Mouse (Mus musculus) thymus, postnatal 36 days (tissue): ENCODE results near the gene Nisch.

Experiments used
- DNase-seq, 2 experiments: peaks; one replicate each; pipeline ENCODE4 v3.0.0; 2022; ENCODE audit warnings: mixed read lengths in 2 of 2

Gene Nisch

DNA sequence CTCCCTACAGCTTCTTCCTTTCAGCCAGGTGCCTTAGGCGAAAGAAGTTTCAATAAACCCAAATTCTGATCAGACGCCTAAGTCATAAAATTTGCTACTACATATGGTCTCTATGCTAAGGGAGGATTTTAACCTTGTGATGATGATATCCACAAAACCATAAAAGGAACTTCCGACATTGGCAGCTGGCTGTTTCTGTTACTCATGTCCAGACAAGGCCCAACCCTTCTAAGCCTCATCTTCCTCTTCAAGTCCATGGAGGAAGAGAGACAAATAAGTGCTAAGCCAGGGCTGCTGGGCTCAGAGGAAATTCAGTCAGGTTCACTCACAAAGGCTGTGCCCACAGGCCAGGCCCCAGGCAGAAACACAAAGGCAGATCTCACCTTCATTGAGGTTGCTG lies 27.4 kb downstream of the Nisch start:
- no peak for DNase-seq

DNA sequence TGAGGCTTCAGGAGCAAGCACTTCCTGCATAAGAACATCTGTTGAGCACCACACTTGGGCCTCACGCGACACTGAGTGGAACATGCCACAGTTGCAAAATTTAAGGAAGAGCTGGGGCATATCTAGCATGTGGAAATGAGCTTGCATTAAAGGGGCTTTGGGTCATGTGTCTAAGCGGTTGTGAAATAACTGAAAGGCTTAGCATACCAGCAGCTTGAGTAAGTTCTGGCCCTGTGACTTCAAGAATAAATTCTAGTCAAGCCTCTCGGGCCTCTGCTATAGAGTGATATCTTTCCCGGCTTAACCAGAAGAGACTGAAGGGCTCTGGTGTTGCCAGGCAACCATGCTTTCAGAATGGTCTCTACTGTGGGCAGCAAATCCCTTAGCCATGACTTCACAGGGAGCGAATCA lies 28.0 kb downstream of the Nisch start:
- no peak for DNase-seq

DNA sequence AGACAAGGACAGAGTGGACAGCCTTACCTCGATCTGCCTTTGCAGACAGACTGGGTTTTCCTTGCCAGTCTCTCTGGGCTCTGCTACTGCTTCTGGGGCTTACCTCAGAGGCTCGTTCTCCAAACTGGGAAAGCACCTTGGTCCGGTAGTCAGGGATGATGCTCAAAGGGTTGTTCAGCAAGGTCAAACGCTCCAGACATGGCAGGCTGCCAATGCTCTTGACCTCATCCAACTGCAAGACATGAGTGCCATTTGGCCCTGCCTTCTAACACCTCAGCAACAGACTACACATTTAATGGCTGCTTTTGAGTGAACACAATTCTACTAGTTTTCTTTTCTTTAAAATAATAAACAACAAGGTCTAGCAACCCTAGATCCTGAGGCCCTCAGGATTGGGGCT lies 30.1 kb downstream of the Nisch start:
- DNase-seq: no peak

DNA sequence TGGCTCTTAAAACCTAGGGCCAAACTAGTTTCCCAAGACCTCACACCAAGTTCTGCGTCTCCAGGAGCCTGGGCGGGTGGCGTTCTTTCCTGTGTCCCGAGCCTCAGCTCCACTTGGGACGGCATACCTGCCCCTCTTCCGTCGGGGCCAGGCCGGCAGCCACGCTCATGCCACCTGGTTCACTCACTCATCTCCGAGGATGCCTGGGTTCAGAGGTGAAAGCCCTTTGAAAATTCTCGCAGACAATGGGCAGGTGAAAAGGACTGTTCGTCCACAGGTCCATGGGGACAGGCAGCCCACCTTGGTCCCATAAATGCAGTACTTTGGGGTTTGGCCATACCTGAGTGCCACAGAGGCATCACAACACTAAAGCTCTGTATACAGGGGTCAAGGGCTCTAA lies 32.6 kb downstream of the Nisch start:
- DNase-seq: no peak

DNA sequence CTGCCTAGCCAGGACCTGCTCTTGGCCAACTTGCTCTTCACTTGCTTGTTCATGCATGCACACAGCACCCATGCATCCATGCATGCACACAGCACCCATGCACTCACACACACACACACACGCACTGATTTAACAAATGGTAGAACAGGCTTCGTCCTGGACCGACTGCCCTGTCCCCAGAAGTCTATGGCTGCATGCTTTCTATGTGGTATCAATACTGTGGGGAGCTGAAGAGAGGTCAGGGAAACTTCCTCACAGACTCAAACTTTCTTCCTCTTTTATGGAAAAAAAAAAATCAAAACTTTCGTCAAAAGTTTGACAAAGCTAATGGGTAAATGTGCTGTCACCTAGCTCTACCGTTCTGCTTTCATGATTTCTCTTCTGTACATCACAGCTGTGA lies 33.2 kb downstream of the Nisch start:
- DNase-seq: no peak

DNA sequence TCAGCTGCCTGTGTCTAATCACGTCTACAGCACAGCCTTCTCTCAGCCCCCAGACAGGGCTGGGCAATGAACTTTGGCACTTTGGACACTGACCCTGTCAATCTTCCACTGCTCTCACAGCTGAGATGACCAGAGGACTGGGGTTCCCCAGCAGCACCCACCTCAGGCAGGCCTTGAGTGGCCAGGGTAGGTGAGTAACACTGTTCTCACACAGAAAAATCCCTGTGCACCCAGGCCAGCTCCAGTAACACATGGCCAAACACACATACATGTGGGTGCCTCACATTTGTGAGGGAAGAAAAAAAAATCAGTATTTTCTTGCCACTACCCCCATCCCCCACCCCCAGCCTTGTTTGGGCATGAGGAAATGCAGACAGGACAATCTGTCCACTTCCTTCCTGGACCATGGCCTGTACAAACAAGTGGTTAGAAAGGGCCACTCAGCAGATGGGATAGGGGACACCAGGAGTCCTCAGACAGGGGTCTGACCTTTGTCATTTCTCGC lies 33.9 kb downstream of the Nisch start:
- no peak for DNase-seq

DNA sequence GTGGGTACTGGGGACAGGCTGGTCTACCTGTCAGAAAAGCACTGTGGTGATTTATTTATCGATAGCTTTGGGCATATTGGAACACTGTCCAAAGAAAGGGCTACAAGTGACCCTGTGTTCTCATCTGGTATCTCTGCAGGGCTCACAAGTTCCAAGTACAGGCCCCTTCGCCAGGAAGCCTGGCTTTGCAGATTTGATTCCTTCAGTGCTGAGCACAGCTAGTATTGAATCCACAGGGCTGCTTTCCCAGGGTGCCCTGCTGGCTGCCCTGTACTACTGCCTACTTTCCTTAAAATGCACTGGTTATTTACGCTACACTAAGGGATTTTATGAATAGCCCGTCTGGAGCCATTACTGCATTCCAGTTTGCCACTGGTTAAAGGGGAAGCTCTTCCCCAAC lies 35.2 kb downstream of the Nisch start:
- DNase-seq: no peak

DNA sequence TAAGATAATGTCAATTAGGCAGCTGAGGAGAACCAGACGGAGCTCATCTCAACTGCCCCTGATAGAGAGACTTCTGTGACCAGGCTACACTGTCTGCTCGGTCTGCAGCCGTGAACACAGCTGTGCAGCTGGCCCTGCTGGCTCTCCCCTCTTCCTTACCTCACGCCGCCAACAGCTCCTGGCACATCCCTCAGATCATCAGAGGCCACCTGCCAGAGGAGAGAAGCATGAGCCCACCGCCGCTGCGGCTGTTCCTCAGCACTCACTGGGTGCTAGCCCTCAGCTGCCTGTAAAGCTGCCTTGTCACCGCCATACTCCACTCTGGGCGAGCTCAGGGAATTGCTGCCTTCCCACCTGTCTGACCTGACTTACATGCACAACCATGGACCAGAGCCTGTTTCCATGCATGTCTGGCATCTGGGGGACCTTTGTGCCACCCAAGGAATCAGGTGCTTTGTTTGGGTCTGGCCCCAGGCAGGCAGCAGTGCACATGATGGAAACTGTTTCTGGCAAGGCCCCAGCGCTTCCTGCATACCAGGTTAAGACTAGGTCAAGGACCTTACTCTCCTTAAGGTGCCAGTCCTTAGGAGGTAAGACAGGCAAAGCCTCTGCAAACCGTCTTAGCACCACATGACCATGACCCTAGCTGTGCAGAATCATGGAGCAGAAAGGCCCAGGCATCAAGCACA lies 36.9 kb downstream of the Nisch start:
- no peak for DNase-seq

DNA sequence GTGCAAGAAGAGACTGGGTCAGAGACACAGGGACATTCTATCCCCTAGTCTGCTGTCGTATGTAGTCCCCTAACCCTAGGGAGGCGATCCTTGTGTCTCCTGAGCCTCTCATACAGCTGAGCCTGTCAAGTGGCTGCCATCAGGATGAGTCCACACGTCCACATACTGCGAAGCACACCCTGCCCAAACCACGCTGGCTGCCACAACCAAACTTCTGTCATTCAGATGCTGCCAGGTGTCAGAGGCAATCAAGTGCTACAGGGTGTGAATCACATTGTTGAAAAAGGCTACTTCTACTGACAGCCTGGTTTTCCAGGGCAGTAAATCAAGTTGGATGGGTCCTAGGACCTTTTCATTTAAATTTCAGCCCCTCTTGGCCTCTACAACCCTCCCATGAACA lies 39.0 kb downstream of the Nisch start:
- DNase-seq: no peak

DNA sequence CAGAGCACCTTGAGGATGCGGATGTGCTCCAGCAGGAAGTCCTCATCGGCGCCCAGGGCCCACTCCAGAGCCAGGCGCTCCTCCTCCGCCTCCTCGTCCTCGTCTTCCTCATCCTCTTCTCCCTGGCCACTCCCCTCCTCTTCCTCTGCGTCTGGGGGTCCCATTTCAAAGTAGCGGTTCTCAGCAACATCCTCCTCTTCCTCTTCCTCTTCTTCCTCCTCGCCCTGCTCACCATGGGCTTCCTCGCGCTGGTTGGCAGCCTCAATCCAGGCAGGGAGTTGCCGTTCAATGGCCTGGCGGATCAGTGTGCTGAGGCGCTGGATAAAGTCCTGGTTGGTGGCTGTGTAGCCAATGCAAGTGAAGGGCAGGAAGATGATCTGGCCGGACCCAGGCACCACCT lies 39.5 kb downstream of the Nisch start:
- no peak for DNase-seq

DNA sequence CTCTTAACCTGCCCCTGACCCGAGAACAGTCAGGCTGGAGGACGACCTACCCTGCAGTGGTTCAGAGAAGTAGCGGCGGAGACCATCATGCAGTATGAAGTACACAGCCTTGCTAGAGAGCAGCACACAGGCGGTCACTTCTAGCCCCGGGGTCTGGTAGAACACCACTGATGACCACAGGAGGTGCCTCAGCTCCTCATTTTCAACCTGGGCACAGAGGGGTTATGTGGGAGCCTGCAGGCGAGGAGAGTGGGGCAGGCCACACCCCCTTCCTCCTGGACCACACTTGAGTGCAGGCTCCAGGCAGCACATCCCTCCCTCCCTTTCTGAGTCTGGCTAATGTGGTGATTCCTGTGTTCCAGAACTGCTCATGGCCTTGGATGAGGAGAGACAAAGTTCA lies 43.2 kb downstream of the Nisch start:
- DNase-seq: no peak

DNA sequence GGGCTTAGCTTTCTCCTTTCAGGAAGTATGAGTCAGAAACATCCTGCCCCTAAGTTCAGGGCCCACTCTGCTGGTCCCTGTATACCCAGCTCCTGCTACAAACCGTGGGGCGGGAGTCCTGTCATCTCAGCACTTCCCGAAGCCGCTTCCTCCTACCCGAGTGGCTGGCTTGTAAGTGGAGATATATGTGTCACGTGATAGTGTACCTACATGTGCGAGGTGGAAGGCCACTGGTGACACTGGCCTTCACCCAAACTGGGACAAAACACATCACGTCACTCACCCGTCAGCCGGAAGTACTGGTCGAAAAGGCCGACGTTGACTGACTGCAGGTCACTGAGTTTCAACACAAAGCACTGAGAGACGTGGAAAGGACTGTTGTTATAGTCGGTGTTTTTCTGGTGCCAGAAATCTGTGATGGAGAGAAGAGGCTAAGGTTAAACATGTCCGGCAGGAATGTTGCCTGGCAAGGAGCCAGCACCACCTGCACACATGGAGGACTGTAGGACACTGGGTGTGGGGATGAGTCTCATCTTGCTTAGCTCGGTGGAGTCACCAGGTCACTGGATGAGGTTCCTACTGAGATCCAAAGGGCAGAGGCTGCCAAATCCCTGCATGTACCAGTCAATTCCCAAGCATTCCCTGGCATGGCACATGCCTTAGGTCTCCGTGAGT lies 43.8 kb downstream of the Nisch start:
- DNase-seq: no peak

DNA sequence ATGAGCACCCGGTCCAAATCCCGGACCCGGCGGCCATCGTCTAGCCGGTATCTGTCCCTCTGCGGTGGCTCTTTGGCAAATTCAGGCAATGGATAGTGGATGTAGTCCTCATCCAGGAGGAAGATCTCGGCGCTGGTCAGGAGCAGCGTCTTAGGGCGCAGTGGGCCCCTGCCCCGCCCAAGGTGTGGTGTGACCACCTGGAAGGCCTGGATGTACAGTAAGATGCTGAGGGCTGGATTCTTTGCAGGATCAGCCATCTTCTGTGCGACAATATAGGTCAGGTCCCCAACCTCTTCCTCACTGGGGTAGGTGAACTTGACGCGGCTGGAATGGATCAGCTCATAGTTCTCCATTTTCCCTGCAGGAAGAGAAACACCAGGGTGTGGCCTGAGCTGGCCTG lies 44.9 kb downstream of the Nisch start:
- no peak for DNase-seq

DNA sequence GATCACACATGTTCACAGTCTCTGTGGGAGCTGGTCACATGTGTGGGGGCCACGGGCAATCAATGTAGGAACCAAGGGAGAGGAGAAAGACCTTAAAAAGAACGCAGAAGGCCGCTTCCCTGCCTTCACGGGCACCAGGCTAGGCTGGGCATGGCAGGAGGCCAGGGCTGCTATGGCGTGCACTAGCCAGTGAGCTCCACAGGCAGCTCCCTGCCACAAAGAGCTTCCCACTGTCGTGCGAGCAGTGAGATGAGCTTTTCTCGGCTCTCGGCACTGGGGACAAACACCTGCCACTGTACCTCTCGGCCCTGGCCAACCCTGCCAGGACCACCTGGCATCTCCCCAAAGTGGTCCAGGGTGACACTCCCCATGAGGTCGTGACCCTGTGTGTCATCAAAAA lies 45.4 kb downstream of the Nisch start:
- no peak for DNase-seq

DNA sequence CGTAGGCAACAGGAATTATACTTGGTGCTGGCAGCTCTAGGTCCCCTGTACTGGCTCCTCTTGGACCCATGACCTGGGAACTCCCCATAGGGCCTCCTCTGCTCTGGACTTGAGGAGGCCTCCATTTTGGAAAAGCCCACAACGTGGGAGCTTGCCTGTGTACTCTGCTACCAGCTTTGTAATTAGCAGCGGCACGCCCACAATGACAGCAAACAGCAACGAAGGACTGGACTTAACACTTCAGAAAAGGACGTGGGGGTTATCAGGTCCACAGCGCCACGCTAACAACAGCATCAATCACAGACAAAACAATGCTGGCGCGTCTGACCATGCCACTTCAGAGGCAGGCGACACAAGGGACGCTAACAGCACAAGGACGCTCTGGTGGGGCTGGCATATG lies 45.8 kb downstream of the Nisch start:
- no peak for DNase-seq

DNA sequence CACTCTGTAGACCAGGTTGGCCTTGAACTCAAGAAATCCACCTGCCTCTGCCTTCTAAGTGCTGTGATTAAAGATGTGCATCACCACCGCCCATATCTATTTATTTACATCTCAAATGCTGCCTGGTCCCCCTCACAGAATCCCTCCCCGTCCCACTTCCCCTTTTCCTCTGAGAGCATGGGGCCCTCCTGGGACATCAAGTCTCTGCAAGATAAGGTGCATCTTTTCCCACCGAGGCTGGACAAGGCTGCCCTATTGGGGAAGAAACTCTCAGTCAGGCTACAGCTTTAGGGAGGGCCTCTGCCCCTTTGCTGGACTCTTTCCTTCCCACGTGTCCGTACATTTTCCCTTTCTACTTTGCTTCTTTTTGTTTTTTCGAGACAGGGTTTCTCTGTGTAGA lies 47.2 kb downstream of the Nisch start:
- no peak for DNase-seq

DNA sequence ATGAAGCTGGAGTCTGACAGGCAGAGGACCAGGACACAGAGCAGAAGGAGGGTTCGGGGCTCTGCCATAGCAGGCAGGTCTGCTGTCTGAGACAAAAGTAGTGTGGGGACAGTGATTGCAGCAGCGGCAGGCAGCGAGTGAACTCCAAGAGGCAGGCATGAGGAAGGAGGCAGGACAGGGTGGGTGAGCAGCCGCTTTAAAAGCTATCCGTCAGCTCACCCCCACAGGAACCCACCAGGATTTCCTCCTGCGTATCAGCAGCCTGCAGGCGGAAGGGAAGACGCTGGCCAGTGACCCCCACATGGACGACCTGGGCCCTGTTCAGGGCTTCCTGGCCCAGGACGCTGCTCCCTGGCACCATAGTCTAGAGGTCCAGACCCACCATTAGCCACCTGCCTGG lies 48.3 kb downstream of the Nisch start, which contains the start of gene Stab1:
TSS of gene Stab1 (minus strand) at position 217 of the 400 bp plus-strand sequence.
- DNase-seq: no peak

DNA sequence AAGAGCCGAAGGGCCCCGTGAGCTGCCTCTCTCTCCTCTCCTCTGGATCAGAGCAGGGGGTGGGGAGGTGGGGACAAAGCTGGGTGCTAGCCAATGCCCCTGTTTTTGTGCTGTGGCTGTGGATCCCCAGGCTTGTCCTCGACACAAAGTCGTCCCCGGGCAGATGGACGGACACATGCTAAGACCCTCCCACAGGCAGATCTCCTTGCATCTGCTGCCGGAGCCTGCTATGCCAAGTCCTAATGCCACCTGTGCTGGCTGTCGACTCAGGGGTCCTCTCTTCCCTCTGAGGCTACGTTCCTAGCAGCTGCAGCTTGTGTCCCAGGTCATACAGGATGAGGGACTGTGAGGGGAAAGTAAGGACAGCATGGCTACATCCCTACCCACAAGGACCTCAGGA lies 49.9 kb downstream of the Nisch start:
- no peak for DNase-seq

DNA sequence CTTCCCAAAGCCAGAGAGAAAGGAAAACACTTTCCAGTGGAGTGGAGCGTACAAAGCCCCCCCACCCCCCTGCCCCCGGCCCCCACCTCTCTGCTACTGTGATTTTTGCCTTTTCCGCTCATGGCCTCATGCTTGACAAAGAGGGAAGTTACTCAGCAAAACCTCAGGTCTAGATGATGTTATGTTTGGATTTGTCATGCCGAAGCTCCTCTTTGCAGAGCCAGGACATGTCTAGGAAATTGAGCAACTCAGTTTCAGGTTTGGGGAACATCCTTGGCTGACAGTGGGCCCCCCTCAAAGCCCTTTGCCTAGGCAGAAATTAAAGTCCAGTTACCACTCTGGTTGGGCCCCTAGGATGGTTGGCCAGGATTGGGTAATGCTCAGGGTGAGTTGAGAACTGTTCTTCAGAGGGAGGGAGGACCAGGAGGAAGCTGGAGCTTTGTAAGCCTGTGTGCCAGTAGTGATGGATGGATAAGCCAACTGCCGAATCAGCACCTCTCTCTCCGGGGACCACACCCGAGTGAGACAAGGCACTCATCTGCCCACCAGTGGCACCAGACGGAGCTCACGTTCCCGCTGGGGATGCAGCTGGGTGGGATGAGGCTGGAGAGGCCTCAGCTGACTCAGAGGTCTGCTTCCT lies 50.6 kb downstream of the Nisch start:
- no peak for DNase-seq

DNA sequence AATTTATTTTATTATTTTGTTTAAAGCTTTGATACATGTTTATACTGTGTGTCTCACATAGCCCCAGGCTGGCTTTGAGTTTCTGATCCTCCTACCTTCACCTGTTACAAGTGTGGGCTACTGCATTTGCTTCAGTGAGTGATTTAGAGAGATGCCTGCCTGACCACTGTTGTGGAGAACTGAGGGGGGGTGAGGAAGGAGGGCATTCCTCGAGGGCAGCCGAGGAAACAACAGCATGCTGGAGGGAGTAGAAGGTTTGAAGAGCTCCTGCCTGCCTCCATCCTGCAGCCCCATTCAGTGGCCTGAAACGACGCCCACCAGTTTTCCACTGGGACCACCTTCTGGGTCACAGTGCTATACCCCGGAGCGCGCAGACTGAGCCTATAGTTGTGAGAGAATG lies 51.3 kb downstream of the Nisch start:
- no peak for DNase-seq

DNA sequence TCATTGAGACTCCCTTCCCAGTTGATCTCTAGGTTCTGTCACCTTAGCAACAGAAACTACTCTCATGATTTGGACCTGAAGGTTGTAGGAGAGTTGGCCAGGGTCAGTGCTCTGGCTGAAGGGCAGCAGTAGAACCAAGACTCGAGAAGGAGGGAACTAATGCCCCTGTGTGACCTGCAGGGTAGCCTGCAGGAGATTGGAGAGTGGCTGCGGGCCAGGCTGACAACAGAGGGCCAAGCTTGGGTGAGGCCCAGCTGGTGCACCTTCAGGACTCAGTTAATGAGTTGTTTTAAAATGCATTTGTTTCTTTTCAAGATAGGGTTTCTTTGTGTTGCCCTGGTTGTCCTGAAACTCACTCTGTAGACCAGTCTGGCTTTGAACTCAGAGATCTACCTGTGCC lies 51.7 kb downstream of the Nisch start:
- DNase-seq: no peak

DNA sequence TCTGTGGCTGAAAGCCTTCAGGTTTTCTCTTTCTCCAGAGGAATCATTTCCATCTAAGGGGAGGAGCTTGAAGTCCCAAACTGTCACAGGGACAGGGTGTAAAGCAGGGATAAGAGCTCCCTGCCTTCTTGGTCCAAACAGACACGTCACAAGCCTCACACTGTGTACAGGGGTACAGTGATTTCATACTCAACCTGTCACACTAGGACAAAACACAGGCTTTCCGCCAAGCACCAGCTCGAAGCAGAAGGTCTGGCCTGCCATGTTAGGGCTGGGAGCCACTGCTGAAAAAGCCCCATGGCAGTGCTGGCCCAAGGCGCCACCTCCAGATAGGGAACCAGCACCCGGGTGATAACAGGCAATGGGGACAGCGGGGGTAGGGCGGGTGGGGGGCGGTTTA lies 52.7 kb downstream of the Nisch start:
- DNase-seq: no peak

DNA sequence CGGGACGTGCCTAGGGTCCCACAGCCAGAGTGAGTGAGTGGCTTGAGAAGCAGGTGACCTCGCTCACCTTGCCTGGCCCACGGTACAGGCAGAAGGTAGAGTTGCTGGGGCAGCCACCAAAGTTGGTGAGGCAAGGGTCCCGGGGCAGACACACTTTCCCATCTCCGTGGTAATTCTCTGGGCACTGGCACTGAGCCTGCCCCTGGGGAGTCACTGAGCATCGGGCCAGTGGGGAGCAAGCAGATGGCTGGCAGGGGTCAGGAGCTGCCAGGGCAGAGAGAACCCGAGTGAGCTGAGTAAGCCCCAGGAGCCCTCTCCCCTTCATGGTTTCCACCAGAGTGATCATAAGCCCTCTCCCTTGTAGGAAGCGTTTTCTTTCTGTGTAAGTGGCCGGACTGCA lies 55.1 kb downstream of the Nisch start:
- no peak for DNase-seq

DNA sequence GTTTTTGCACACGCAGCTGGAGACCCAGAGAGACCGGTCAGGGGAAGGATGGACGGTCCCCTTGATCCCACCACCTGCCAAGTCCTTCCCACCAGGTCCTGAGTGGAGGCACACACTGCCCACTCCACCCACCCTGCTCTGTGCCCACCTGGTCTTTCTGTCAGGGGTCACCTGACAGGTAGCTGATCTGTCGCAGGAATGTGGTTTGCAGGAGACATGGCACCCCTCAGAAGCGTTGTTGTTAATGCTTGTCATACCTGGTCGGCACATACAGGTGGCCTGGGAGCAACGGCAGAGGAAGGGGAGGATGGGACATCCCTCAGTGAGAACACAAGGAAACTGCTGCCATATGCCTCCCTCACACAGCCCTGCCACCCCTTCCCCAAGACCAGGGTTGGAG lies 55.6 kb downstream of the Nisch start:
- DNase-seq: no peak
